Mouse (Mus musculus) testis, adult 2 months (tissue): ENCODE data around the gene Daxx. TPM values are rescaled to one million over a fixed set of nuclear protein-coding genes. Genes with fewer than 3 reads are reported as not detected.

Experiments used
- H3K27ac ChIP-seq: fragments of 200-500 bp; 2 replicates; pipeline ENCODE4 v1.5.1; 2012; ENCODE audit warnings: low read depth, low read length; ENCODE audit not compliant: control insufficient read depth, insufficient read depth
- H3K27me3 ChIP-seq: fragments of 200-500 bp; 2 replicates; pipeline ENCODE4 v1.6.1; 2012; ENCODE audit warnings: mild to moderate bottlenecking, low read length, moderate library complexity; ENCODE audit not compliant: control insufficient read depth, insufficient read depth
- H3K36me3 ChIP-seq: fragments of 200-500 bp; 2 replicates; pipeline ENCODE4 v1.6.1; 2012; ENCODE audit warnings: mild to moderate bottlenecking, low read length; ENCODE audit not compliant: control insufficient read depth, insufficient read depth
- H3K4me1 ChIP-seq: fragments of 200-500 bp; 2 replicates; pipeline ENCODE4 v1.6.1; 2012; ENCODE audit warnings: low read length; ENCODE audit not compliant: control insufficient read depth, insufficient read depth
- H3K4me3 ChIP-seq: fragments of 200-500 bp; 2 replicates; pipeline ENCODE4 v1.5.1; 2012; ENCODE audit warnings: low read depth, mild to moderate bottlenecking, low read length, moderate library complexity, mixed read lengths; ENCODE audit not compliant: control insufficient read depth
- CTCF ChIP-seq: fragments of 200-500 bp; IDR thresholded peaks from 2 replicates; pipeline ENCODE4 v1.5.1; 2012; ENCODE audit warnings: low read depth, mild to moderate bottlenecking, inconsistent platforms, low read length, moderate library complexity; ENCODE audit not compliant: control insufficient read depth, insufficient read depth, insufficient replicate concordance
- POLR2A ChIP-seq: fragments of 200-500 bp; IDR thresholded peaks from 2 replicates; pipeline ENCODE4 v1.6.1; 2012; ENCODE audit warnings: low read depth, mild to moderate bottlenecking, inconsistent platforms, low read length, moderate library complexity; ENCODE audit not compliant: control insufficient read depth
- polyA plus RNA-seq: library from polyadenylated mRNA; depleted of rRNA; stranded (reverse); fragments of >200 nt; gene quantifications from 2 replicates; pipeline ENCODE4 v1.2.3, GENCODE M21; 2012

Gene Daxx
- polyA plus RNA-seq, 1 experiment: 157 TPM

- peaks cover 38% of the 10 kb centered on the region for H3K4me1 ChIP-seq
- peak; percentile 44 for TF ChIP-seq POLR2A
- TF ChIP-seq CTCF: peak; percentile 85
- no peaks in the 10 kb centered on the region for H3K36me3 ChIP-seq
- no peaks in the 10 kb centered on the region for H3K27me3 ChIP-seq
- H3K4me3 ChIP-seq: peak overlapping the region; percentile 92
- peak overlapping the region; percentile 88 for H3K27ac ChIP-seq
Measured at GRCm38 (mm10) chr17:33920282-33921097, 11.3 kb downstream of the Daxx start.

GRCm38 (mm10) chr17:33921361-33921760 is 12.1 kb downstream of the Daxx start:
- no peaks in the 10 kb centered on the region for H3K36me3 ChIP-seq
- no peak overlapping the region for H3K27ac ChIP-seq
- no peaks in the 10 kb centered on the region for H3K27me3 ChIP-seq
- H3K4me1 ChIP-seq: peaks cover 38% of the 10 kb centered on the region
- TF ChIP-seq CTCF: no peak
- H3K4me3 ChIP-seq: peak overlapping the region; percentile 92

- Histone ChIP-seq H3K27me3 (no peaks in the 10 kb centered on the region), H3K27ac (no peak overlapping the region), H3K4me3 (no peak overlapping the region), H3K4me1 (peaks cover 7% of the 10 kb centered on the region), H3K36me3 (no peaks in the 10 kb centered on the region)
- peak; percentile 54; the same call in 1 of the 2 replicates for TF ChIP-seq CTCF
- TF ChIP-seq POLR2A: no peak
Measured at GRCm38 (mm10) chr17:33924577-33925283, 15.5 kb downstream of the Daxx start.

- Histone ChIP-seq H3K36me3 (no peaks in the 10 kb centered on the region), H3K27ac (no peak overlapping the region), H3K27me3 (no peaks in the 10 kb centered on the region), H3K4me1 (peaks cover 6% of the 10 kb centered on the region), H3K4me3 (no peak overlapping the region)
- TF ChIP-seq CTCF (no peak), POLR2A (no peak)
Measured at GRCm38 (mm10) chr17:33925406-33926116, 16.3 kb downstream of the Daxx start.

- H3K27ac ChIP-seq: no peak overlapping the region
- H3K4me1 ChIP-seq: peaks cover 8% of the 10 kb centered on the region
- no peak for TF ChIP-seq POLR2A
- TF ChIP-seq CTCF: no peak
- H3K27me3 ChIP-seq: no peaks in the 10 kb centered on the region
- no peaks in the 10 kb centered on the region for H3K36me3 ChIP-seq
- no peak overlapping the region for H3K4me3 ChIP-seq
Measured at GRCm38 (mm10) chr17:33926207-33926932, 17.2 kb downstream of the Daxx start.

- no peak for TF ChIP-seq POLR2A
- TF ChIP-seq CTCF: no peak
Measured at GRCm38 (mm10) chr17:33928251-33928947, 19.2 kb downstream of the Daxx start.

More at GRCm38 (mm10) chr17:33928251-33928947, 19.2 kb downstream of the Daxx start:
- H3K27me3 ChIP-seq: no peaks in the 10 kb centered on the region
- peaks cover 10% of the 10 kb centered on the region for H3K4me1 ChIP-seq
- H3K27ac ChIP-seq: no peak overlapping the region
- no peaks in the 10 kb centered on the region for H3K36me3 ChIP-seq
- H3K4me3 ChIP-seq: peak overlapping the region; percentile 78
